Mouse (Mus musculus) cortical plate, adult 2 months (tissue): Measurements from ENCODE around the gene Cel.

Experiments
- CTCF ChIP-seq: fragments of 200-500 bp; IDR thresholded peaks from 2 replicates; pipeline ENCODE4 v1.5.1; 2011; ENCODE audit warnings: mild to moderate bottlenecking, control low read depth, low read length; ENCODE audit not compliant: insufficient read depth; ENCODE audit errors: extremely low read depth
- POLR2A ChIP-seq: fragments of 200-500 bp; IDR thresholded peaks from 2 replicates; pipeline ENCODE4 v1.6.1; 2011; ENCODE audit warnings: mild to moderate bottlenecking, low read length, control low read depth; ENCODE audit not compliant: insufficient read depth; ENCODE audit errors: extremely low read depth

DNA sequence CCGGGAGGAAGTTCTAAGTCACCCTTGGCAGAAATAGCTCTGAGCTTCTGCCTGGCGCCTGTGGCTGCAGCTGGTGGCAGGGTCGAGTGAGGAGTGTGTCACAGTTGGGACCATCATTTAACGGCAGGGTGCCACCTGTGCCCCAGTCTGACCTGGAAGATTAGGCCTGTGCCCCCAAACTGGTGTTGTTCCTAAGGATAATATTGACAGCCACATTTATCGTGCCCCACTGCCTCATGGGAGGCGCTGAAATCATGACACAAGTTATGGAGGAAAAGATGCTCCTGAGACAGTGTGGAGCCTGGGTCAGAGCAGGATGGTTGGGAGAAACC lies 36.3 kb upstream of the Cel start:
- TF ChIP-seq CTCF (no peak), POLR2A (no peak)
